ENCODE assay signal across 29 mouse cellular contexts in genomic region chr6:4496428-4496827, GRCm38 (mm10). TPM values are rescaled to one million over a fixed set of nuclear protein-coding genes. Genes with fewer than 3 reads are reported as not detected.
"Had no signal": no experiment of that assay in that cellular context is flagged by ENCODE, and none has a peak within 500 bp of the region (broad histone marks: within the 10 kb centered on the region; RNA-seq: fewer than 3 reads in every experiment).

No protein-coding gene starts in this region.

- H3K27ac ChIP-seq: embryonic facial prominence, embryonic 10.5 days; embryonic facial prominence, embryonic 12.5 days; embryonic facial prominence, embryonic 13.5 days; embryonic facial prominence, embryonic 15.5 days; forebrain, embryonic 10.5 days; forebrain, embryonic 12.5 days; forebrain, embryonic 13.5 days; forebrain, embryonic 15.5 days; gastrocnemius, adult 2 months; heart, adult 2 months had no signal

- H3K27me3 ChIP-seq: embryonic facial prominence, embryonic 12.5 days; embryonic facial prominence, embryonic 13.5 days; embryonic facial prominence, embryonic 15.5 days; forebrain, embryonic 12.5 days; forebrain, embryonic 13.5 days; forebrain, embryonic 15.5 days had no signal

- H3K9ac ChIP-seq: embryonic facial prominence, embryonic 12.5 days; embryonic facial prominence, embryonic 13.5 days; embryonic facial prominence, embryonic 15.5 days; forebrain, embryonic 12.5 days; forebrain, embryonic 13.5 days; forebrain, embryonic 15.5 days; forebrain, postnatal 0 days had no signal

- H3K36me3 ChIP-seq: embryonic facial prominence, embryonic 10.5 days; embryonic facial prominence, embryonic 12.5 days; embryonic facial prominence, embryonic 13.5 days; embryonic facial prominence, embryonic 15.5 days; forebrain, embryonic 10.5 days; forebrain, embryonic 12.5 days; forebrain, embryonic 15.5 days had no signal

- H3K4me3 ChIP-seq: embryonic facial prominence, embryonic 10.5 days; embryonic facial prominence, embryonic 12.5 days; embryonic facial prominence, embryonic 13.5 days; embryonic facial prominence, embryonic 15.5 days; erythroblast, embryonic 14.5 days; forebrain, embryonic 10.5 days; forebrain, embryonic 12.5 days; forebrain, embryonic 13.5 days; forebrain, embryonic 15.5 days; gastrocnemius, adult 2 months; heart, adult 2 months had no signal

- H3K4me2 ChIP-seq: embryonic facial prominence, embryonic 12.5 days; embryonic facial prominence, embryonic 13.5 days; embryonic facial prominence, embryonic 15.5 days; forebrain, embryonic 12.5 days; forebrain, embryonic 13.5 days; forebrain, embryonic 15.5 days had no signal

- H3K9me3 ChIP-seq: embryonic facial prominence, embryonic 10.5 days; embryonic facial prominence, embryonic 12.5 days; embryonic facial prominence, embryonic 13.5 days; embryonic facial prominence, embryonic 15.5 days; forebrain, embryonic 10.5 days; forebrain, embryonic 12.5 days; forebrain, embryonic 13.5 days; forebrain, embryonic 15.5 days had no signal

- H3K4me1 ChIP-seq: embryonic facial prominence, embryonic 12.5 days; embryonic facial prominence, embryonic 13.5 days; embryonic facial prominence, embryonic 15.5 days; forebrain, embryonic 10.5 days; forebrain, embryonic 12.5 days; forebrain, embryonic 13.5 days; forebrain, embryonic 15.5 days had no signal

- DNase-seq: cerebellum, adult 8-10 months; cerebellum, adult 9-10 months; cerebellum, adult 9-11 months; cerebellum, postnatal 10 days; cerebellum, postnatal 14 days; cerebellum, postnatal 25 days; cerebellum, postnatal 36 days; embryo, embryonic 11 days; forebrain, postnatal 0 days; gastrocnemius, adult 2 months; gastrocnemius, postnatal 10 days; gastrocnemius, postnatal 14 days; gastrocnemius, postnatal 25 days; gastrocnemius, postnatal 36 days; heart, adult 11 months; heart, adult 18-20 months; heart, adult 2 months had no signal

- ATAC-seq: forebrain, embryonic 13.5 days; forebrain, embryonic 14.5 days; forebrain, embryonic 15.5 days; forebrain, embryonic 16.5 days; forebrain, postnatal 0 days had no signal

RNA-seq across cellular contexts. Expression of gene Col1a2, which starts 8.2 kb away (rescaled TPM):
- total RNA-seq: granulocyte monocyte progenitor cell, adult 5-6 weeks had no signal
